Mouse (Mus musculus): ENCODE data around the gene Hoxa2. TPM values are rescaled to one million over a fixed set of nuclear protein-coding genes. Genes with fewer than 3 reads are reported as not detected.

Gene Hoxa2
- polyA plus RNA-seq, 1 experiment: not detected

GRCm38 (mm10) chr6:52184668-52185067, 20.0 kb upstream of the Hoxa2 start:
- WGBS: 3% methylated on average over 6 of the region's 6 CpGs
- no peaks in the 10 kb centered on the region for H3K4me1 ChIP-seq (ENCODE audit: control insufficient read depth, insufficient read depth, low read length)

GRCm38 (mm10) chr6:52183311-52184080, 18.9 kb upstream of the Hoxa2 start:
- Histone ChIP-seq H3K27ac (ENCODE audit: insufficient read depth, low read depth, low read length) (no peak overlapping the region), H3K4me3 (ENCODE audit: insufficient read depth, low read depth, low read length) (no peak overlapping the region), H3K4me1 (ENCODE audit: control insufficient read depth, insufficient read depth, low read length) (no peaks in the 10 kb centered on the region)
- 7% methylated on average over 10 of the region's 10 CpGs for WGBS
- TF ChIP-seq CTCF (IDR thresholded peaks at IDR 0.05; ENCODE audit: insufficient read depth, low read depth, low read length) (no peak), POLR2A (IDR thresholded peaks at IDR 0.05; ENCODE audit: insufficient read depth, low read depth, low read length) (no peak)

More at GRCm38 (mm10) chr6:52184668-52185067, 20.0 kb upstream of the Hoxa2 start:
- H3K27ac ChIP-seq (ENCODE audit: insufficient read depth, low read depth, low read length): no peak overlapping the region
- H3K4me3 ChIP-seq (ENCODE audit: insufficient read depth, low read depth, low read length): no peak overlapping the region
- TF ChIP-seq CTCF (IDR thresholded peaks at IDR 0.05; ENCODE audit: insufficient read depth, low read depth, low read length) (no peak), POLR2A (IDR thresholded peaks at IDR 0.05; ENCODE audit: insufficient read depth, low read depth, low read length) (no peak)

GRCm38 (mm10) chr6:52182793-52183192, 18.2 kb upstream of the Hoxa2 start:
- no peaks in the 10 kb centered on the region for H3K4me1 ChIP-seq (ENCODE audit: control insufficient read depth, insufficient read depth, low read length)
- 21% methylated on average over 1 of the region's 1 CpGs for WGBS
- no peak overlapping the region for H3K4me3 ChIP-seq (ENCODE audit: insufficient read depth, low read depth, low read length)
- TF ChIP-seq CTCF (IDR thresholded peaks at IDR 0.05; ENCODE audit: insufficient read depth, low read depth, low read length) (no peak), POLR2A (IDR thresholded peaks at IDR 0.05; ENCODE audit: insufficient read depth, low read depth, low read length) (no peak)
- no peak overlapping the region for H3K27ac ChIP-seq (ENCODE audit: insufficient read depth, low read depth, low read length)

- WGBS: 21% methylated on average over 2 of the region's 2 CpGs
- Histone ChIP-seq H3K27ac (ENCODE audit: insufficient read depth, low read depth, low read length) (no peak overlapping the region), H3K4me1 (ENCODE audit: control insufficient read depth, insufficient read depth, low read length) (no peaks in the 10 kb centered on the region), H3K4me3 (ENCODE audit: insufficient read depth, low read depth, low read length) (no peak overlapping the region)
- TF ChIP-seq CTCF (IDR thresholded peaks at IDR 0.05; ENCODE audit: insufficient read depth, low read depth, low read length) (no peak), POLR2A (IDR thresholded peaks at IDR 0.05; ENCODE audit: insufficient read depth, low read depth, low read length) (no peak)
Measured at GRCm38 (mm10) chr6:52182030-52182429, 17.4 kb upstream of the Hoxa2 start.

- no peak overlapping the region for H3K27ac ChIP-seq (ENCODE audit: insufficient read depth, low read depth, low read length)
- no peaks in the 10 kb centered on the region for H3K4me1 ChIP-seq (ENCODE audit: control insufficient read depth, insufficient read depth, low read length)
- H3K4me3 ChIP-seq (ENCODE audit: insufficient read depth, low read depth, low read length): no peak overlapping the region
- TF ChIP-seq POLR2A (IDR thresholded peaks at IDR 0.05; ENCODE audit: insufficient read depth, low read depth, low read length) (no peak), CTCF (IDR thresholded peaks at IDR 0.05; ENCODE audit: insufficient read depth, low read depth, low read length) (no peak)
- WGBS: 6% methylated on average over 3 of the region's 3 CpGs
Measured at GRCm38 (mm10) chr6:52180726-52181125, 16.1 kb upstream of the Hoxa2 start.

- H3K27ac ChIP-seq (ENCODE audit: insufficient read depth, low read depth, low read length): no peak overlapping the region
- no peaks in the 10 kb centered on the region for H3K4me1 ChIP-seq (ENCODE audit: control insufficient read depth, insufficient read depth, low read length)
- TF ChIP-seq CTCF (IDR thresholded peaks at IDR 0.05; ENCODE audit: insufficient read depth, low read depth, low read length) (no peak), POLR2A (IDR thresholded peaks at IDR 0.05; ENCODE audit: insufficient read depth, low read depth, low read length) (no peak)
- 4% methylated on average over 11 of the region's 11 CpGs for WGBS
- no peak overlapping the region for H3K4me3 ChIP-seq (ENCODE audit: insufficient read depth, low read depth, low read length)
Measured at GRCm38 (mm10) chr6:52180213-52180710, 15.6 kb upstream of the Hoxa2 start.

GRCm38 (mm10) chr6:52179690-52180089, 15.1 kb upstream of the Hoxa2 start:
- Histone ChIP-seq H3K4me1 (ENCODE audit: control insufficient read depth, insufficient read depth, low read length) (no peaks in the 10 kb centered on the region), H3K4me3 (ENCODE audit: insufficient read depth, low read depth, low read length) (no peak overlapping the region), H3K27ac (ENCODE audit: insufficient read depth, low read depth, low read length) (no peak overlapping the region)
- 3% methylated on average over 10 of the region's 10 CpGs for WGBS
- TF ChIP-seq CTCF (IDR thresholded peaks at IDR 0.05; ENCODE audit: insufficient read depth, low read depth, low read length) (no peak), POLR2A (IDR thresholded peaks at IDR 0.05; ENCODE audit: insufficient read depth, low read depth, low read length) (no peak)

- no peak overlapping the region for H3K27ac ChIP-seq (ENCODE audit: insufficient read depth, low read depth, low read length)
- H3K4me1 ChIP-seq (ENCODE audit: control insufficient read depth, insufficient read depth, low read length): no peaks in the 10 kb centered on the region
- TF ChIP-seq CTCF (IDR thresholded peaks at IDR 0.05; ENCODE audit: insufficient read depth, low read depth, low read length): no peak
- no peak for TF ChIP-seq POLR2A (IDR thresholded peaks at IDR 0.05; ENCODE audit: insufficient read depth, low read depth, low read length)
- WGBS: 0% methylated on average over 4 of the region's 4 CpGs
- no peak overlapping the region for H3K4me3 ChIP-seq (ENCODE audit: insufficient read depth, low read depth, low read length)
Measured at GRCm38 (mm10) chr6:52178918-52179665, 14.5 kb upstream of the Hoxa2 start.

- no peak overlapping the region for H3K27ac ChIP-seq (ENCODE audit: insufficient read depth, low read depth, low read length)
- no peak for TF ChIP-seq CTCF (IDR thresholded peaks at IDR 0.05; ENCODE audit: insufficient read depth, low read depth, low read length)
- no peak for TF ChIP-seq POLR2A (IDR thresholded peaks at IDR 0.05; ENCODE audit: insufficient read depth, low read depth, low read length)
- H3K4me3 ChIP-seq (ENCODE audit: insufficient read depth, low read depth, low read length): no peak overlapping the region
- H3K4me1 ChIP-seq (ENCODE audit: control insufficient read depth, insufficient read depth, low read length): no peaks in the 10 kb centered on the region
- 5% methylated on average over 9 of the region's 9 CpGs for whole genome bisulfite sequencing
Measured at GRCm38 (mm10) chr6:52177806-52178205, 13.2 kb upstream of the Hoxa2 start.

Measured in olfactory bulb, adult 2 months (tissue).